Mouse (Mus musculus) embryo, embryonic 11 days (tissue): ENCODE data around the gene Gm17521.
"Not testable (repeated sequence)": the region's sequence is repeated elsewhere in the genome, so short reads cannot be mapped to it uniquely, and the experiment has no call there.

Source experiments
- DNase-seq: peaks from one replicate; pipeline ENCODE4 v3.0.0-alpha.2; 2015

Gene Gm17521

GRCm38 (mm10) chrX:123029569-123029968 is at the start of gene Gm17521:
Gm17521 (minus strand) TSS chrX:123029669.
- DNase-seq = not testable (repeated sequence)

- no peak for DNase-seq
Observed at GRCm38 (mm10) chrX:123043956-123044355, 14.5 kb upstream of the Gm17521 start.

- DNase-seq = no peak
Observed at GRCm38 (mm10) chrX:123043516-123043915, 14.0 kb upstream of the Gm17521 start.
